Mouse (Mus musculus) fibroblast of lung, adult 2 months (primary cell): ENCODE measurements around the gene Cd248.
"Not testable (repeated sequence)": the region's sequence is repeated elsewhere in the genome, so short reads cannot be mapped to it uniquely, and the experiment has no call there.

Experiments
- DNase-seq: peaks from one replicate; pipeline ENCODE4 v3.0.0-alpha.2; 2011; ENCODE audit warnings: low read depth

The Cd248 gene

GRCm38 (mm10) chr19:5073518-5073917, 5.6 kb downstream of the Cd248 start:
- DNase-seq = no peak

GRCm38 (mm10) chr19:5079279-5079678, 11.4 kb downstream of the Cd248 start:
- DNase-seq = no peak

- DNase-seq = no peak
These were observed 14.1 kb downstream of the Cd248 start for GRCm38 (mm10) chr19:5082005-5082404.

GRCm38 (mm10) chr19:5082596-5082995, 14.7 kb downstream of the Cd248 start:
- no peak for DNase-seq

GRCm38 (mm10) chr19:5083961-5084833, 16.3 kb downstream of the Cd248 start:
- DNase-seq = no peak

GRCm38 (mm10) chr19:5084834-5085144, 16.9 kb downstream of the Cd248 start:
- no peak for DNase-seq

GRCm38 (mm10) chr19:5085145-5085863, 17.4 kb downstream of the Cd248 start, which contains the start of gene Tmem151a:
Tmem151a (minus strand) TSS chr19:5085531.
- DNase-seq = no peak

- DNase-seq = not testable (repeated sequence)
These were observed 18.7 kb downstream of the Cd248 start for GRCm38 (mm10) chr19:5086533-5086932.

- DNase-seq = peak; percentile 98
These were observed 20.2 kb downstream of the Cd248 start, which contains the start of gene Yif1a for GRCm38 (mm10) chr19:5087884-5088728. Yif1a (plus strand) TSS chr19:5088538.

- DNase-seq = no peak
These were observed 21.4 kb downstream of the Cd248 start for GRCm38 (mm10) chr19:5089324-5089723.

- DNase-seq = no peak
These were observed 24.2 kb downstream of the Cd248 start for GRCm38 (mm10) chr19:5092083-5092482.

- no peak for DNase-seq
These were observed 25.8 kb downstream of the Cd248 start for GRCm38 (mm10) chr19:5093481-5094242.

- DNase-seq = peak; percentile 60
These were observed 26.4 kb downstream of the Cd248 start for GRCm38 (mm10) chr19:5094243-5094632.

- no peak for DNase-seq
These were observed 27.0 kb downstream of the Cd248 start for GRCm38 (mm10) chr19:5094746-5095417.

GRCm38 (mm10) chr19:5095887-5096474, 28.1 kb downstream of the Cd248 start:
- no peak for DNase-seq

- no peak for DNase-seq
These were observed 29.9 kb downstream of the Cd248 start for GRCm38 (mm10) chr19:5097521-5098362.

- DNase-seq = no peak
These were observed 30.7 kb downstream of the Cd248 start, which contains the start of gene Cnih2 for GRCm38 (mm10) chr19:5098363-5099143. Cnih2 (minus strand) TSS chr19:5098521.

GRCm38 (mm10) chr19:5106074-5106473, 38.2 kb downstream of the Cd248 start:
- no peak for DNase-seq

- DNase-seq = peak; percentile 94
These were observed 38.9 kb downstream of the Cd248 start, which contains the start of gene Rab1b for GRCm38 (mm10) chr19:5106731-5107191. Rab1b (minus strand) TSS chr19:5107072.
